Mouse (Mus musculus): Measurements from ENCODE around the gene Slc37a2. TPM values are rescaled to one million over a fixed set of nuclear protein-coding genes. Genes with fewer than 3 reads are reported as not detected.

The Slc37a2 gene
- polyA plus RNA-seq, 1 experiment, result 1.2 TPM

- H3K4me1 ChIP-seq, result peaks cover 21% of the 10 kb centered on the region
- TF ChIP-seq FLI1 (IDR thresholded peaks at IDR 0.05; ENCODE audit: low read length), result no peak
- no peak for TF ChIP-seq GATA1 (IDR thresholded peaks at IDR 0.05; ENCODE audit: borderline replicate concordance, low read length)
- peaks cover 18% of the 10 kb centered on the region for H3K27me3 ChIP-seq (replicated peaks)
- peaks cover 3% of the 10 kb centered on the region; the same call in 1 of the 2 replicates for H3K9me3 ChIP-seq
- no peak overlapping the region for H3K4me3 ChIP-seq (replicated peaks)
- no peaks in the 10 kb centered on the region for H3K36me3 ChIP-seq (replicated peaks; ENCODE audit: low read length)
Observed at GRCm38 (mm10) chr9:37183176-37183575, 72.4 kb downstream of the Slc37a2 start.

- peaks cover 19% of the 10 kb centered on the region for H3K27me3 ChIP-seq (replicated peaks)
- TF ChIP-seq GATA1 (IDR thresholded peaks at IDR 0.05; ENCODE audit: borderline replicate concordance, low read length) (no peak), FLI1 (IDR thresholded peaks at IDR 0.05; ENCODE audit: low read length) (no peak)
- H3K4me3 ChIP-seq (replicated peaks), result no peak overlapping the region
- no peaks in the 10 kb centered on the region for H3K9me3 ChIP-seq
- H3K36me3 ChIP-seq (replicated peaks; ENCODE audit: low read length), result no peaks in the 10 kb centered on the region
- H3K4me1 ChIP-seq, result peaks cover 37% of the 10 kb centered on the region
Observed at GRCm38 (mm10) chr9:37181596-37181995, 73.9 kb downstream of the Slc37a2 start.

- Histone ChIP-seq H3K4me1 (peaks cover 54% of the 10 kb centered on the region), H3K9me3 (no peaks in the 10 kb centered on the region), H3K36me3 (replicated peaks; ENCODE audit: low read length) (no peaks in the 10 kb centered on the region), H3K4me3 (replicated peaks) (no peak overlapping the region), H3K27me3 (replicated peaks) (peaks cover 24% of the 10 kb centered on the region)
- TF ChIP-seq FLI1 (IDR thresholded peaks at IDR 0.05; ENCODE audit: low read length), result no peak
- TF ChIP-seq GATA1 (IDR thresholded peaks at IDR 0.05; ENCODE audit: borderline replicate concordance, low read length), result no peak
Observed at GRCm38 (mm10) chr9:37179596-37179995, 75.9 kb downstream of the Slc37a2 start.

DNA sequence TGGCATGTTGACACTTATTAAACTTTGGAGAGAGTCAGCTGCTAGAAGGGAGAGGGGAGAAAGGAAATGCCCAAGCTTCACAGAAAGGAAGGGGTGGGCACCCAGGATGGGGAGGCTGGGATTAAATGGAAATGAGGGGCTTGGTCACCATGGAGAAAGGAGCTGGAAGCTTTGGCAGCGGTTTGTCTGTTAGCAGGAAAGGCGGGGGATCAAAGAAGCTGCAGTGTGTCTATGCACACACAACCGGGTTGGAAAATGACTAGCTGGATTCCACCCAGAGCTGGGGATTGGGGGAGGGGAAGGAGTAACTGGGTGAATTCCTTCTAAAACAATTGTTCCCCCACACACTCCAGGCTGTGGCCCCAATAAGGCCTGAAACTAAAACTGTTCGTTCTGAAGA is 76.6 kb downstream of the Slc37a2 start:
- Histone ChIP-seq H3K4me1 (peaks cover 54% of the 10 kb centered on the region), H3K27me3 (replicated peaks) (peaks cover 29% of the 10 kb centered on the region), H3K9me3 (no peaks in the 10 kb centered on the region), H3K4me3 (replicated peaks) (no peak overlapping the region), H3K36me3 (replicated peaks; ENCODE audit: low read length) (no peaks in the 10 kb centered on the region)
- no peak for TF ChIP-seq GATA1 (IDR thresholded peaks at IDR 0.05; ENCODE audit: borderline replicate concordance, low read length)
- TF ChIP-seq FLI1 (IDR thresholded peaks at IDR 0.05; ENCODE audit: low read length), result no peak

Other genes with a start within 250 kb of the Slc37a2 start
- 0.06 TPM in 1 of 2 replicates, not detected in the other for gene Pknox2, start 108.3 kb downstream of the Slc37a2 start, polyA plus RNA-seq (2012; ENCODE audit: insufficient read depth, low replicate concordance)
- 0.45 TPM in 1 of 2 replicates, not detected in the other for gene Tmem218, start 47.5 kb downstream of the Slc37a2 start, polyA plus RNA-seq (2012; ENCODE audit: insufficient read depth, low replicate concordance)
- 2.8 TPM in 1 of 2 replicates, not detected in the other for gene Ccdc15, start 92.7 kb upstream of the Slc37a2 start, polyA plus RNA-seq (2012; ENCODE audit: insufficient read depth, low replicate concordance)
- gene Hepacam, start 111.6 kb upstream of the Slc37a2 start, polyA plus RNA-seq (2012; ENCODE audit: insufficient read depth, low replicate concordance), result not detected in 2 replicates
- gene Robo4, start 146.2 kb upstream of the Slc37a2 start, polyA plus RNA-seq (2012; ENCODE audit: insufficient read depth, low replicate concordance), result not detected in 2 replicates
- gene Robo3, start 177.5 kb upstream of the Slc37a2 start, polyA plus RNA-seq (2012; ENCODE audit: insufficient read depth, low replicate concordance), result 433 and 1,147 TPM in 2 replicates
- 1.5 and 3.5 TPM in 2 replicates for gene Msantd2, start 233.6 kb upstream of the Slc37a2 start, polyA plus RNA-seq (2012; ENCODE audit: insufficient read depth, low replicate concordance)

Measured in megakaryocyte, embryonic 14.5 days (primary cell).